Mouse (Mus musculus): ENCODE results near the gene Sash3. TPM values are rescaled to one million over a fixed set of nuclear protein-coding genes. Genes with fewer than 3 reads are reported as not detected.

Gene Sash3
- 1.5 and 2.1 TPM in 2 replicates for polyA plus RNA-seq (2015; fragmentation: Nextera tagmentation; extraction: Ambion mirVana)

GRCm38 (mm10) chrX:48146262-48146661, at the start of gene Sash3:
Sash3 (plus strand) TSS chrX:48146436.
- Histone ChIP-seq H3K9ac (ENCODE audit: low read depth, low read length) (no peak within 1 kb of the TSS), H3K27ac (ENCODE audit: low read depth, low read length) (no peak within 1 kb of the TSS), H3K4me2 (replicated peaks; ENCODE audit: low read depth) (no peak within 1 kb of the TSS), H3K9me3 (ENCODE audit: control insufficient read depth) (no peaks in the 10 kb centered on the region), H3K27me3 (replicated peaks; ENCODE audit: control insufficient read depth, insufficient read depth, low read length) (no peaks in the 10 kb centered on the region), H3K4me3 (ENCODE audit: low read depth, low read length) (no peak within 1 kb of the TSS), H3K4me1 (replicated peaks; ENCODE audit: control insufficient read depth, insufficient read depth, low read length) (no peaks in the 10 kb centered on the region), H3K36me3 (ENCODE audit: control insufficient read depth, insufficient read depth) (no peaks in the 10 kb centered on the region)
- TF ChIP-seq CTCF (IDR thresholded peaks at IDR 0.05; ENCODE audit: low read depth) = no peak
- ATAC-seq = no peak
- WGBS = 70% methylated on average over 4 of the region's 4 CpGs

DNA sequence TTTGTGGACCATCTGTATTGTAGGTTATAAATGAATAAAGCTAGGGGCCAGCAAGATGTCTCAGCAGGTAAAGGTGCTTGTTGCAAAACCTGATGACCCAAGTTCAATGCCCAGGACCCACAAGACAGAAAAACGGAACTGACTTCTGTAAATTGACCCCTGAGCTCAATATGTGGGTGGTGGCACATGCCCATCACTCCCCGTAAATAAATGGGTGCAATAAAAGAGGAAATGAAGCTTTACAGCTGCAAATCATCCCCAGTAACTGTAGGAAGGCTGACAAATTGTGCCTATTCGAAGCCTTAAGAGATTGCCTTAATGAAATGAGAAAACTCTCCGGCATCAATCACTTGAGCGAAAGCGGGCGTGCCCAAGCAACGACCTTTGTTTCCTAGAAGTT, 49.7 kb upstream of the Sash3 start:
- Histone ChIP-seq H3K27ac (ENCODE audit: low read depth, low read length) (no peak overlapping the region), H3K4me2 (replicated peaks; ENCODE audit: low read depth) (no peak overlapping the region), H3K4me3 (ENCODE audit: low read depth, low read length) (no peak overlapping the region), H3K4me1 (replicated peaks; ENCODE audit: control insufficient read depth, insufficient read depth, low read length) (no peaks in the 10 kb centered on the region), H3K36me3 (ENCODE audit: control insufficient read depth, insufficient read depth) (no peaks in the 10 kb centered on the region), H3K9ac (ENCODE audit: low read depth, low read length) (no peak overlapping the region), H3K9me3 (ENCODE audit: control insufficient read depth) (no peaks in the 10 kb centered on the region), H3K27me3 (replicated peaks; ENCODE audit: control insufficient read depth, insufficient read depth, low read length) (no peaks in the 10 kb centered on the region)
- 47% methylated on average over 8 of the region's 8 CpGs for WGBS
- no peak for TF ChIP-seq CTCF (IDR thresholded peaks at IDR 0.05; ENCODE audit: low read depth)
- ATAC-seq = no peak

DNA sequence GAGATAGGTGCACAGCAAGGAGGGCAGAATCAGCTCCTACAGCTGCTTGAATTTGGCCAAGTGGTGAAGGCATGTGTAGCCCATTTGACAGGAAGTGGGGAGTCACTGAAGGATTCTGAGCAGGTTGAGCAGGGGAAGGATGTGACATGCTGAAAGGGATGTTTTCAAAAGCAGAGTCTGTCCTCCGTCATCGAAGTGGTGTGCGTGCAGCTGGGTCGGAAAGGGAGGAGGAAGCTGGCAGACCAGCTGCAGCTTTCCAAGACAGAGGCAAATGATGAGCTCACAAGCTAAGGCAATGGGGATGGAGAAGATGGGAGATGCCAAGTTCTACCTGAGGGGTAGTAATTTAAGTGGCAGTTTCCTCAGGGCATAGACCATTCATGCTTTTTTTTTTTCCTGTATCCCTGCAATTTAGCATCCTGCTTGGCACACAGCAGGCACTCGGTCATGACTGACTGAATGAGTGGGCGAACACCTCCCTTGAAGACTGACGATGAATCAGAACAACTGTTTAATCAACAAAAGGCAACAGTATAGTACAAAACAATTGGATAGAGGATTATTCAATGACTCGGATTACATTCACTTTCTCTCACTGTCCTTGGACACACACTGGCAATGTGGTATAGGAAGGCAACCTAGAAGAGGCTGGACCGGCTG, 47.6 kb upstream of the Sash3 start:
- ATAC-seq = no peak
- Histone ChIP-seq H3K9me3 (ENCODE audit: control insufficient read depth) (no peaks in the 10 kb centered on the region), H3K4me1 (replicated peaks; ENCODE audit: control insufficient read depth, insufficient read depth, low read length) (no peaks in the 10 kb centered on the region), H3K27me3 (replicated peaks; ENCODE audit: control insufficient read depth, insufficient read depth, low read length) (no peaks in the 10 kb centered on the region), H3K36me3 (ENCODE audit: control insufficient read depth, insufficient read depth) (no peaks in the 10 kb centered on the region), H3K27ac (ENCODE audit: low read depth, low read length) (no peak overlapping the region), H3K4me2 (replicated peaks; ENCODE audit: low read depth) (no peak overlapping the region), H3K9ac (ENCODE audit: low read depth, low read length) (no peak overlapping the region), H3K4me3 (ENCODE audit: low read depth, low read length) (no peak overlapping the region)
- 80% methylated on average over 9 of the region's 9 CpGs for WGBS
- TF ChIP-seq CTCF (IDR thresholded peaks at IDR 0.05; ENCODE audit: low read depth) = no peak

DNA sequence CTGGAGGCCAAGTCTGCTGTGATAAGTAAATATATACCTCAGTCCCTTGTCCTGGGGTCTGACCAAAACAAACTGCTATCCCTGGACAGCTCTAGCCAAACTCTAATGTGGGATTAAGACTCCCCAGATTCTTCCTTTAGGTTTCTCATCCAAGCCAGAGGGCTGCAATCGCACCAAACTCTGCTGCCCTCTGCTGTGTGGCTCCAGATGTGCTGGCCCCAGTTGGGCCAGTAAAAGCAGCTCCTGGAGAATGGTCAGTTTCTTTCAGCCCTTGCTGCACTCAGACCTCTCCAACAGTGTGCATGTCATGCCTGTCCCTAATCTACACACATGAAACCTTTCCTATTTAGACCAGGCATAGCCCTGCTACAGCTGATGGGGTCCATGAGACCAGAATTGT, 46.4 kb upstream of the Sash3 start:
- Histone ChIP-seq H3K4me2 (replicated peaks; ENCODE audit: low read depth) (no peak overlapping the region), H3K27me3 (replicated peaks; ENCODE audit: control insufficient read depth, insufficient read depth, low read length) (no peaks in the 10 kb centered on the region), H3K4me3 (ENCODE audit: low read depth, low read length) (no peak overlapping the region), H3K9me3 (ENCODE audit: control insufficient read depth) (no peaks in the 10 kb centered on the region), H3K9ac (ENCODE audit: low read depth, low read length) (no peak overlapping the region), H3K27ac (ENCODE audit: low read depth, low read length) (no peak overlapping the region), H3K4me1 (replicated peaks; ENCODE audit: control insufficient read depth, insufficient read depth, low read length) (no peaks in the 10 kb centered on the region), H3K36me3 (ENCODE audit: control insufficient read depth, insufficient read depth) (no peaks in the 10 kb centered on the region)
- TF ChIP-seq CTCF (IDR thresholded peaks at IDR 0.05; ENCODE audit: low read depth) = peak; percentile 66
- ATAC-seq = no peak
- 50% methylated on average over 1 of the region's 1 CpGs for WGBS

GRCm38 (mm10) chrX:48103256-48103655, 43.0 kb upstream of the Sash3 start:
- H3K9me3 ChIP-seq (ENCODE audit: control insufficient read depth) = no peaks in the 10 kb centered on the region
- no peak overlapping the region for H3K9ac ChIP-seq (ENCODE audit: low read depth, low read length)
- 87% methylated on average over 3 of the region's 3 CpGs for WGBS
- no peak for TF ChIP-seq CTCF (IDR thresholded peaks at IDR 0.05; ENCODE audit: low read depth)
- H3K27me3 ChIP-seq (replicated peaks; ENCODE audit: control insufficient read depth, insufficient read depth, low read length) = no peaks in the 10 kb centered on the region
- ATAC-seq = no peak
- no peaks in the 10 kb centered on the region for H3K4me1 ChIP-seq (replicated peaks; ENCODE audit: control insufficient read depth, insufficient read depth, low read length)
- no peak overlapping the region for H3K4me2 ChIP-seq (replicated peaks; ENCODE audit: low read depth)
- no peaks in the 10 kb centered on the region for H3K36me3 ChIP-seq (ENCODE audit: control insufficient read depth, insufficient read depth)
- no peak overlapping the region for H3K27ac ChIP-seq (ENCODE audit: low read depth, low read length)
- H3K4me3 ChIP-seq (ENCODE audit: low read depth, low read length) = no peak overlapping the region

DNA sequence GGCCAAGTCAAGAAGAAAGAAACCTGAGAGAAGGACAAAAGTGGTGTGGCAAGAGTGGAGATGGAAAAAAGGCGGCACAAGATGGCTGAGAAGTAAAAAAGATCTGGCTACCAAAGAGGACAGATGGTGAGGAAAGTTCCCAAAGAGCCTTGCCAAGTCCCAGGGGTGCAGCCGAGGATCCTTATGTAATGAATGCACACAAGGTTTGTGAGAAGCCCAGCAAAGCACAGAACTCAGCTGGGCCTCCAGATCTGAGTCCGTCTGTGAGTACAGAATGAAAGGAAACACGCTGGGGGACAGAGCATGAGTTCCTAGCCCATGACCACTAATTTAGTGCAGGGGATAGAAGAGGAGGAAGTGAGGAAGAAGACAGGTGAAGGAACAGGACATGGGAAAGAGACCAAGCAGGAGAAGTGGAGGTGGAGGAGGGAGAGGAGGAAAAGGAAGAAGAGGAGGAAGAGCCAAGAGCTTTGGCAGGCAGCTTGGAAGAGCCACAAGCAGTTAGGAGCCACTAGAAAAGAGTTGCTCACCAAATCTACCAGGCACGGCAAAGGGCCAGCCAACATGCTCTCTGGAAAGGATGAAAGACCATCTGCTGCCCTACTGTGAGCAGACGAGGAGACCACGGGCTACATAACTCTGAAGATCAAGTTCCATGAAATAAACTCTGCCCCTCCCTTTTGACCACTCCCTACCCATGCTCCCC, 41.3 kb upstream of the Sash3 start:
- Histone ChIP-seq H3K4me3 (ENCODE audit: low read depth, low read length) (no peak overlapping the region), H3K4me2 (replicated peaks; ENCODE audit: low read depth) (no peak overlapping the region), H3K9me3 (ENCODE audit: control insufficient read depth) (no peaks in the 10 kb centered on the region), H3K27ac (ENCODE audit: low read depth, low read length) (no peak overlapping the region), H3K4me1 (replicated peaks; ENCODE audit: control insufficient read depth, insufficient read depth, low read length) (no peaks in the 10 kb centered on the region), H3K36me3 (ENCODE audit: control insufficient read depth, insufficient read depth) (no peaks in the 10 kb centered on the region), H3K27me3 (replicated peaks; ENCODE audit: control insufficient read depth, insufficient read depth, low read length) (no peaks in the 10 kb centered on the region), H3K9ac (ENCODE audit: low read depth, low read length) (no peak overlapping the region)
- no peak for TF ChIP-seq CTCF (IDR thresholded peaks at IDR 0.05; ENCODE audit: low read depth)
- 72% methylated on average over 7 of the region's 7 CpGs for WGBS
- no peak for ATAC-seq
